Mouse (Mus musculus) cerebellum, adult 18-20 months (tissue): ENCODE data around the gene Ccdc12.

Source experiments
- DNase-seq, 2 experiments: peaks; one replicate each; pipeline ENCODE4 v3.0.0; 2021

Ccdc12 gene

GRCm38 (mm10) chr9:110745752-110746151 is 89.4 kb downstream of the Ccdc12 start:
- no peak for DNase-seq

DNA sequence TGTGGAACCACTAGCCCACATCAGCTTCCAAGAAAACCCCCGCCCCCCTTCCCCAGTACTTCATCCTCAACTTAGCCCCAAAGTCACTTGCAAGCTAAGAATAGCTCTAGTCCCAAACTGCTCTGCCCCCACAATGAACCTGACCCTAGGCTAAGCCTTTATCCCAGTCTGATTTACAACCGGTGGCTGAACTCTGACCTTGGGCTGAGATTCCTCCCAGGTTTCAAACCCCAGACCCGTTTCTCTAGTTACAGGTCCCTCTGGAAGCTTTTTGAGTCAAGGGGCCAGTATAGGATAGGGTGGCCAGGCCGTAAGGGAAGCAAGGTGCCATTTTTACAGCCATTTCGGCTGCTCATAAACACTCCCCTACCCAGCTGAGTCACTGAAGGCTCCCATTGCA is 89.9 kb downstream of the Ccdc12 start:
- no peak for DNase-seq

DNA sequence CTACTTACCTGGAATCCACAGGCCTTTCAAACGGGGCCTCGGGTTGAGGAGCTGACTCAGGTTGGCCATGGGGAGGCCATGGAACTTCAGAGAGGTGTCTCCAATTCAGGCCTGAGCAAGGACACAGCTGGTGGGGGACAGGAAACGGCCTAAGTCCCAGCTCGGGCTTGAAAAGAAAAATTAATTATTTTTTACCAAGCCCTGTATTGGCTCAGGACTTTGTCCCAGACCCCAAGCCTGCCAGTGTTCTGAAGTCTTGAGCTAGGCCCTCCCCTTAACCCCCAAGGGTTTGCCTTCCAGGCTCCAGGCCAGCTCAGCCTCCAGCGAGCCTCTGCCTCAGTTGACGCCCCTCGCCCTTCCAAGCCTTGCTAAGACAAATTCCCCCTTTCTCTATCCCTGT is 90.7 kb downstream of the Ccdc12 start, which contains the start of gene Pth1r:
Pth1r (minus strand) TSS at position 185 of the 400 bp plus-strand sequence.
- DNase-seq: no peak

DNA sequence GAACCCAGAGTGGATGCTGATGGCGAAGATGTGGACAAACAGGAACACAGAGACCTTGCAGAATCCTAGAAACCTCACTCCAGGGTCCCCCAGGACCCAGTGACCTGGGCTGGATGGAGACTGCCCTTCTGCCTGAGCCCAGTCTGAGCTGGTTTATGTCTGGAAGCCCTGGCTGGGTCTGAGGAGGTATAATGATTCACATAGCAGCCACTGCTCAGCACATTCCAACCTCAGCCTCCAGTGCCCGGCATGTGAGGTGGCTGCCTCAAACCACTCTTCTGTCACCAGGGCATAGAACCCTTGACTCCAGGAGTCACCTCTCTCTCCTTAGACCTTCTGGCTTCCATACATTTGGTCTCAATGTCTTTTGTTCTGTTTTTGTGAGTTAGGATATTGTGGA is 92.1 kb downstream of the Ccdc12 start:
- no peak for DNase-seq

DNA sequence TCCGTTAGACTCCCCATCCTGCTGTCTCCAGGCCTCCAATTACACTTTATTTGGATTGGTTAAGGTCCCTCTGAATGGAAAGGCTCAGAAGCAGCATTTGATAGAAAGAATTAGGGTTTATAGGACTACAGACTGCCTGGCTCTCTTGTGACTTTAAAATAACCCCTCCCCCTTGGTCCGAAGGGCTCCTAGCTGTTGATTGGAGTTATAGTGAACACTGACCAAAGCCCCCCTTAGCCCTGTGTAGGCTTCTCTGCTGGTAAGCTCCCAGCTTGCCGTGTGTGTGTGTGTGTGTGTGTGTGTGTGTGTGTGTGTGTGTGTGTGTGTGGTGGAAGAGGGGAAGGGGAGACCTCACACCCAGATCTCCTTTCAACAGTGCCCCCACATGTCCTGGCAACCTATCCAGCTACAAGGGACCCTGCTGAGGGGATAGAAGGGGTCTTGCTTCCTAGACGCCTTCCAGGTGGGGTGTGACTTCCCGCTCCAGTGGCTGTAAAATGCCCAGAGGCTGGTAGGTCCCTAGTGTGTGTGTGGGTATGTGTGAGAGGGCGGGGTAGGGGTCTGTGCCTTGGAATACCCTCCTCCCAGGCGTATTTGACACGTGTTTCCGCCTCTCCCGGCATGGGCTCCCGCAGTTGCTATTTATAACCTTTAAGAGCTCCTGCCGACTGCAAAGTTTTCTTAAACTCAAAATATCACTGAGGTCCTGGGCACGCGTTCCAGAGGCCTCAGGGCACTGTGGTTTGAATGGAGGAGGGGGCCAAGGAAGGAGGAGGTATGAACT is 94.3 kb downstream of the Ccdc12 start:
- no peak for DNase-seq

DNA sequence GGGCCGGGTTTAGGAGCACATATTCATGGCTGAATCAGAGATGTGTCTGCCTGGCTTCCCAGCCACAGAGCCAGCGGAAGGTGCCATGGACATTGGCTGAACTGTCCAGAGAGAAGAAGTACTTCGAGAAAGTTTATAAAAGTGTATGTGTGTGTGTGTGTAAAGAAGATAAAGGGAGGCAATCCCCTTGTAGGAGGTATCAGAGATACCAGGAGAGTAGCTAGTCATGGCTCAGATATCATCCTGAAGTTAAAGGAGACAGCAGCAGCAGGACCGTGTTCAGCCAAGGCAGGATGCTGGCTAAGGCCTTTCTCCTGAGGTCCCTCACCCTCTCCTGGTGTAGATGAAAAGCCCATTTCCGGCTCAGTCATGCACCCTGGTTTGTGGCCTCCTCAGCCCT is 95.1 kb downstream of the Ccdc12 start:
- no peak for DNase-seq

- no peak for DNase-seq
Observed at GRCm38 (mm10) chr9:110752917-110753435, 96.7 kb downstream of the Ccdc12 start.

DNA sequence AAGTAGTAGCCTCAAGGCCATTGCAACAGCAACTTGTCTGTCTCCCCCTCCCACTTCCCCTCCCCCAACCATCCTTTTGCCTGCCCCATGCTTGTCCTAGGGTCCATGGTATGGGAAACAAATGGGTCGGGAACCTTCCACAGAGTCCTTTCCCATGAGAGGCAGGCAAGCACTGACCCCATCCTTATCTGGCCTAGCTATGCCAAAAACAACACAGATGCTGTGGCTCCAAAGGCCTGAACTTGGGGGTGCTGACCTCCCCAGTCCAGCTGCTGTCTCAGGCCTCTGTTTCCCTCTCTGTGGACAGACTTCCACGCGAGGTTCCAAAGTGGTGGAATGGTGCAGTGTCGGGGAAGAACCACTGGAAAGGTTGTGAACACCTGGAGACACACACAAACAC is 97.5 kb downstream of the Ccdc12 start:
- no peak for DNase-seq

DNA sequence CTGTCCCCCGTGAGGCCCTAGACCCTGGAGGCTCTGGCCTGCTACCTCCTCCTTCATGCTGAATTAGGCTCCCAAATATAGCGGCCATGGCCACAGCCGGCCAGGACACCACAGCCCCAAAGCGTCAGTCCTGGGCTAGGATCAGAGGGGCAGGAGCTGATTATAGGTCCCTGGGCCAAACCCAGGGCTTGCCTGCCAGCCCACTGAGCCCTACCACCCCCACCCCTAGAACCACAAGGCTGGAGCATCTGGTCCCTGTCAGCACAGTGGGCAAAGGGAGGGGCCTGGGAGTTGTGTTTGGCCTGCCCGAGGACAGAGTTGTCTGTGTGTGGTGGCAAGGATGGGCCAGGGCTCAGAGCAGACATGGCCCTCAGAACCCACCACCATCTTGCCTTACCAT is 101.5 kb downstream of the Ccdc12 start:
- no peak for DNase-seq

GRCm38 (mm10) chr9:110758605-110759004 is 102.3 kb downstream of the Ccdc12 start:
- DNase-seq: peak; percentile 21 to 27

DNA sequence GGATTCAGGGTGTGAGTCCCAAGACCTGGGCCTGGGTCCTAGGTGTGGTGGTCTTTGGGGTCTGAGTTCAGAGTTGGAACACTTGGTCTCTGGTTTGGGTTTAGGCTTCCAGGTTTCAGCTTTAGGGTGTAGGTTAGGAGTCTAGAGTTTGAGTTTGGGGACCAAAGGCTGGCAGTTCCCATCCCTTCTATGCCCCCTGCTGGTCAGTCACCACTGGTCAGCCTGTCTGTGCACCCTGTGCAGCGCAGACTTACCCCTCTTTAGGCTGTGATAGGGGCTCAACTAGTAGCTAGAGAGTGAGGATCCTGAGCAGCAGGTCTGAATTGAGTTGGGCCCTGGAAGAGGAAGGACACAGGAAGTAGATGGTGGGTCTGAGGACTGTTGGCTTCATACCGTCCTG is 103.0 kb downstream of the Ccdc12 start:
- DNase-seq: peak; percentile 21 to 23

DNA sequence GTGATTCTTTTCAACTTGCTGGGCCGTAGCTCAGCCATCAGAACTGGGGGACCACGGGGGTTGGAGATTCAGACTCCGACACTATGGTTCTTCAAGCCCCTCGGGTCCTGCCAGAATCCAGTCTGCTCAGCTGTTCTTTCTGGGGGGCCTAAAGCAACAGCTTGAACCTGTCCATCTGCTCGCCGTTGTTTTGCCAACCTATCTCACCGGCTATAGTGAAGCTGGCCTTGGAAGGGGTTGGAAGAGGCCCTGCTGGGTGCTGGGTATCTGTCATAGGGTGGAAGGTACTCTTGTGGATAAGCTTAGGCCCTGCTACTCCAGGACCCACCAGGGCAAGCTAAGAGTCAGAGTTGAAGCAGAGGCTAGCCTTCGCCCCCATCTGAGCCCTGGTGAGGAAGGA is 104.6 kb downstream of the Ccdc12 start:
- no peak for DNase-seq
